Mouse (Mus musculus): Measurements from ENCODE around the gene Gm11115. TPM values are rescaled to one million over a fixed set of nuclear protein-coding genes. Genes with fewer than 3 reads are reported as not detected.

Gene Gm11115
- not detected in 2 replicates for polyA plus RNA-seq (2014; fragmentation: Nextera tagmentation; extraction: Ambion mirVana)

DNA sequence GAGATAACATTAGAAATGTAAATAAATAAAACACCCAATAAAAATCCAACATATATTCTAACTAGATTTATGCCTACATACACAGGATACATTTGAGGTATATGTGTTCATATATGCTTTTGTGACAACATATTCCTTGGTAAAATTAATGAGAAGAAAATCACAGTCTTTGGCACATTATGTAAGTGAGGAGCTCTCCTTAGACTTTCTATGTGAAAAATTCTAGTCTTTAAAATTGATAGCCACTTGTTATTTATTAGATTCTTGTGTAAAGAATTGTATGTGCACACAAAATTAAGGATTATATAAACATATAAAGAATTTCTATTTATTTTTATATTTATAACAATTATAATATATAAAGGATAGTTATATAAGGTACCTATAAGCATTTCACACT is at the start of gene Gm11115:
Gene Gm11115 (minus strand): TSS at position 101 of the 400 bp plus-strand sequence.
- no peak within 1 kb of the TSS for H3K4me2 ChIP-seq (replicated peaks; ENCODE audit: low read depth, low read length)
- H3K27ac ChIP-seq (ENCODE audit: low read depth, low read length) = no peak within 1 kb of the TSS
- DNase-seq (ENCODE audit: low spot score) (no peak), ATAC-seq (ENCODE audit: low FRiP score) (no peak)
- no peaks in the 10 kb centered on the region for H3K4me1 ChIP-seq (replicated peaks; ENCODE audit: control insufficient read depth, insufficient read depth, low read length)
- H3K9me3 ChIP-seq (ENCODE audit: control insufficient read depth, low read length) = no peaks in the 10 kb centered on the region
- H3K9ac ChIP-seq (ENCODE audit: low read depth, low read length) = no peak within 1 kb of the TSS
- no peak within 1 kb of the TSS for H3K4me3 ChIP-seq (ENCODE audit: low read depth, low read length)
- H3K36me3 ChIP-seq (ENCODE audit: control insufficient read depth, insufficient read depth, low read length) = no peaks in the 10 kb centered on the region
- no peaks in the 10 kb centered on the region for H3K27me3 ChIP-seq (ENCODE audit: control insufficient read depth, insufficient read depth, low read length)

- no peak within 1 kb of the TSS for H3K9ac ChIP-seq (ENCODE audit: low read depth, low read length)
- H3K27ac ChIP-seq (ENCODE audit: low read depth, low read length) = no peak within 1 kb of the TSS
- no peaks in the 10 kb centered on the region for H3K27me3 ChIP-seq (ENCODE audit: control insufficient read depth, insufficient read depth, low read length)
- H3K4me3 ChIP-seq (ENCODE audit: low read depth, low read length) = no peak within 1 kb of the TSS
- ATAC-seq (ENCODE audit: low FRiP score) = no peak
- H3K4me2 ChIP-seq (replicated peaks; ENCODE audit: low read depth, low read length) = no peak within 1 kb of the TSS
- DNase-seq (ENCODE audit: low spot score) = no peak
- no peaks in the 10 kb centered on the region for H3K4me1 ChIP-seq (replicated peaks; ENCODE audit: control insufficient read depth, insufficient read depth, low read length)
- H3K36me3 ChIP-seq (ENCODE audit: control insufficient read depth, insufficient read depth, low read length) = no peaks in the 10 kb centered on the region
- WGBS = 80% methylated on average over 1 of the region's 1 CpGs
- no peaks in the 10 kb centered on the region for H3K9me3 ChIP-seq (ENCODE audit: control insufficient read depth, low read length)
These were observed 42.5 kb downstream of the Gm11115 start, which contains the start of gene Gm11116 for GRCm38 (mm10) chr5:88111430-88111829. TSS of gene Gm11116 (minus strand) at chr5:88111530.

Other genes starting within 250 kb of the Gm11115 start
- gene Csn3, start 228.5 kb downstream of the Gm11115 start, polyA plus RNA-seq (2014; fragmentation: Nextera tagmentation; extraction: Ambion mirVana) = 0.15 and 0.25 TPM in 2 replicates
- not detected in 2 replicates for gene 2310003L06Rik, start 184.6 kb downstream of the Gm11115 start, polyA plus RNA-seq (2014; fragmentation: Nextera tagmentation; extraction: Ambion mirVana)
- not detected in 2 replicates for gene Gm28434, start 184.6 kb downstream of the Gm11115 start, polyA plus RNA-seq (2014; fragmentation: Nextera tagmentation; extraction: Ambion mirVana)
- gene Cabs1, start 174.7 kb downstream of the Gm11115 start, polyA plus RNA-seq (2014; fragmentation: Nextera tagmentation; extraction: Ambion mirVana) = not detected in 2 replicates
- gene Smr3a, start 151.6 kb downstream of the Gm11115 start, polyA plus RNA-seq (2014; fragmentation: Nextera tagmentation; extraction: Ambion mirVana) = not detected in 2 replicates
- gene Smr2, start 67.5 kb downstream of the Gm11115 start, polyA plus RNA-seq (2014; fragmentation: Nextera tagmentation; extraction: Ambion mirVana) = not detected in 2 replicates
- not detected in 2 replicates for gene Gm11116, start 42.6 kb downstream of the Gm11115 start, polyA plus RNA-seq (2014; fragmentation: Nextera tagmentation; extraction: Ambion mirVana)
- gene Gm7714, start 114.8 kb upstream of the Gm11115 start, polyA plus RNA-seq (2014; fragmentation: Nextera tagmentation; extraction: Ambion mirVana) = not detected in 2 replicates
- not detected in 2 replicates for gene Prol1, start 163.2 kb upstream of the Gm11115 start, polyA plus RNA-seq (2014; fragmentation: Nextera tagmentation; extraction: Ambion mirVana)
- not detected in 2 replicates for gene Amtn, start 222.0 kb upstream of the Gm11115 start, polyA plus RNA-seq (2014; fragmentation: Nextera tagmentation; extraction: Ambion mirVana)